ENCODE assay signal across 16 mouse cellular contexts in genomic region chr14:120542445-120542844, GRCm38 (mm10).
"Had no signal": no experiment of that assay in that cellular context is flagged by ENCODE, and none has a peak within 500 bp of the region (broad histone marks: within the 10 kb centered on the region; RNA-seq: fewer than 3 reads in every experiment).

No protein-coding gene starts in this region.

- H3K9ac ChIP-seq: limb, embryonic 15.5 days; liver, embryonic 13.5 days; neural tube, embryonic 13.5 days had no signal

- H3K36me3 ChIP-seq: limb, embryonic 15.5 days; liver, embryonic 13.5 days; neural tube, embryonic 13.5 days had no signal

- ATAC-seq: midbrain, embryonic 16.5 days had no signal

- H3K27me3 ChIP-seq: limb, embryonic 15.5 days; liver, embryonic 13.5 days; megakaryocyte, embryonic 14.5 days; neural tube, embryonic 13.5 days had no signal

- H3K27ac ChIP-seq: kidney, postnatal 0 days; limb, embryonic 15.5 days; liver, embryonic 13.5 days; neural tube, embryonic 13.5 days; stomach, postnatal 0 days had no signal

- H3K4me1 ChIP-seq: limb, embryonic 15.5 days; liver, embryonic 13.5 days; neural tube, embryonic 13.5 days had no signal

- H3K4me2 ChIP-seq: limb, embryonic 15.5 days; liver, embryonic 13.5 days; midbrain, embryonic 11.5 days; neural tube, embryonic 13.5 days had no signal

- DNase-seq: kidney, adult 9 months; kidney, postnatal 36 days; layer of hippocampus, adult 9-11 months; layer of hippocampus, postnatal 36 days; liver, embryonic 13.5 days; lung, adult 18-20 months; lung, postnatal 4 days; retina, postnatal 1 day; thymus, postnatal 14 days had no signal

- H3K4me3 ChIP-seq: limb, embryonic 15.5 days; liver, embryonic 13.5 days; megakaryocyte, embryonic 14.5 days; neural tube, embryonic 13.5 days had no signal

- H3K9me3 ChIP-seq: limb, embryonic 15.5 days; liver, embryonic 13.5 days; megakaryocyte, embryonic 14.5 days; neural tube, embryonic 13.5 days had no signal
